Mouse (Mus musculus): Measurements from ENCODE around the gene Pgm5. TPM values are rescaled to one million over a fixed set of nuclear protein-coding genes. Genes with fewer than 3 reads are reported as not detected.
"Not testable (repeated sequence)": the region's sequence is repeated elsewhere in the genome, so short reads cannot be mapped to it uniquely, and the experiment has no call there.

Gene Pgm5
- polyA plus RNA-seq, 1 experiment from 2014 or later: 7.8 TPM

- Histone ChIP-seq H3K4me2 (ENCODE audit: low read length) (peak overlapping the region; percentile 17; the same call in 1 of the 2 replicates), H3K27me3 (ENCODE audit: control insufficient read depth, insufficient read depth, low read length) (peaks cover 3% of the 10 kb centered on the region; the same call in 1 of the 2 replicates), H3K4me1 (ENCODE audit: control insufficient read depth in 2 of 2, insufficient read depth in 2 of 2, low read length in 2 of 2) (peaks cover 3 to 6% of the 10 kb centered on the region in 2 experiments; a peak in 2 of 4 replicates), H3K36me3 (ENCODE audit: control insufficient read depth, insufficient read depth, low read length) (no peaks in the 10 kb centered on the region), H3K27ac (replicated peaks in 1 of 2; ENCODE audit: control insufficient read depth in 1 of 2, insufficient read depth in 1 of 2, low read depth in 2 of 2, low read length in 2 of 2) (no peak overlapping the region), H3K9me3 (ENCODE audit: control insufficient read depth, low read length) (no peaks in the 10 kb centered on the region), H3K9ac (ENCODE audit: low read length) (no peak overlapping the region), H3K4me3 (ENCODE audit: control insufficient read depth in 1 of 2, insufficient read depth in 1 of 2, low read depth in 1 of 2, low read length in 2 of 2) (no peak overlapping the region)
- ATAC-seq (ENCODE audit: insufficient number of reproducible peaks, insufficient read depth, low FRiP score, low read depth): no peak
- 5% methylated on average over 5 of the region's 5 CpGs for whole genome bisulfite sequencing
Observed at GRCm38 (mm10) chr19:24885504-24885903, 23.8 kb upstream of the Pgm5 start.

GRCm38 (mm10) chr19:24881237-24881636 lies 19.6 kb upstream of the Pgm5 start:
- H3K9ac ChIP-seq (ENCODE audit: low read length): no peak overlapping the region

GRCm38 (mm10) chr19:24875129-24875870 lies 13.6 kb upstream of the Pgm5 start, which contains the start of gene Gm10053:
Gm10053 (plus strand) TSS chr19:24875686.
- H3K4me1 ChIP-seq (ENCODE audit: control insufficient read depth in 2 of 2, insufficient read depth in 2 of 2, low read length in 2 of 2); H3K9me3 ChIP-seq (ENCODE audit: control insufficient read depth, low read length); H3K27ac ChIP-seq (replicated peaks in 1 of 2; ENCODE audit: control insufficient read depth in 1 of 2, insufficient read depth in 1 of 2, low read depth in 2 of 2, low read length in 2 of 2); H3K9ac ChIP-seq (ENCODE audit: low read length); H3K4me2 ChIP-seq (ENCODE audit: low read length); ATAC-seq (ENCODE audit: insufficient number of reproducible peaks, insufficient read depth, low FRiP score, low read depth); H3K4me3 ChIP-seq (ENCODE audit: control insufficient read depth in 1 of 2, insufficient read depth in 1 of 2, low read depth in 1 of 2, low read length in 2 of 2); H3K27me3 ChIP-seq (ENCODE audit: control insufficient read depth, insufficient read depth, low read length); H3K36me3 ChIP-seq (ENCODE audit: control insufficient read depth, insufficient read depth, low read length): not testable (repeated sequence)
- WGBS: 70% methylated on average over 23 of the region's 26 CpGs

More at GRCm38 (mm10) chr19:24881237-24881636, 19.6 kb upstream of the Pgm5 start:
- 54% methylated on average over 4 of the region's 4 CpGs for WGBS
- 0 out of 2 replicates have a peak, but pooled peaks cover 3% of the 10 kb centered on the region for H3K27me3 ChIP-seq (ENCODE audit: control insufficient read depth, insufficient read depth, low read length)
- H3K4me2 ChIP-seq (ENCODE audit: low read length): no peak overlapping the region
- ATAC-seq (ENCODE audit: insufficient number of reproducible peaks, insufficient read depth, low FRiP score, low read depth): no peak
- H3K4me3 ChIP-seq (ENCODE audit: control insufficient read depth in 1 of 2, insufficient read depth in 1 of 2, low read depth in 1 of 2, low read length in 2 of 2): no peak overlapping the region
- H3K36me3 ChIP-seq (ENCODE audit: control insufficient read depth, insufficient read depth, low read length): no peaks in the 10 kb centered on the region
- H3K9me3 ChIP-seq (ENCODE audit: control insufficient read depth, low read length): peaks cover 6% of the 10 kb centered on the region; the same call in 1 of the 2 replicates
- no peak overlapping the region for H3K27ac ChIP-seq (replicated peaks in 1 of 2; ENCODE audit: control insufficient read depth in 1 of 2, insufficient read depth in 1 of 2, low read depth in 2 of 2, low read length in 2 of 2)
- H3K4me1 ChIP-seq (ENCODE audit: control insufficient read depth in 2 of 2, insufficient read depth in 2 of 2, low read length in 2 of 2): peaks cover 6% of the 10 kb centered on the region in 2 experiments; a peak in 2 of 4 replicates

- H3K4me2 ChIP-seq (ENCODE audit: low read length): no peak overlapping the region
- H3K27me3 ChIP-seq (ENCODE audit: control insufficient read depth, insufficient read depth, low read length): 0 out of 2 replicates have a peak, but pooled peaks cover 3% of the 10 kb centered on the region
- no peaks in the 10 kb centered on the region for H3K36me3 ChIP-seq (ENCODE audit: control insufficient read depth, insufficient read depth, low read length)
- no peak overlapping the region for H3K9ac ChIP-seq (ENCODE audit: low read length)
- H3K27ac ChIP-seq (replicated peaks in 1 of 2; ENCODE audit: control insufficient read depth in 1 of 2, insufficient read depth in 1 of 2, low read depth in 2 of 2, low read length in 2 of 2): no peak overlapping the region
- H3K9me3 ChIP-seq (ENCODE audit: control insufficient read depth, low read length): peaks cover 6% of the 10 kb centered on the region; the same call in 1 of the 2 replicates
- ATAC-seq (ENCODE audit: insufficient number of reproducible peaks, insufficient read depth, low FRiP score, low read depth): no peak
- H3K4me3 ChIP-seq (ENCODE audit: control insufficient read depth in 1 of 2, insufficient read depth in 1 of 2, low read depth in 1 of 2, low read length in 2 of 2): no peak overlapping the region
- WGBS: 22% methylated on average over 2 of the region's 2 CpGs
- peaks cover 0 to 3% of the 10 kb centered on the region in 2 experiments; a peak in 2 of 4 replicates for H3K4me1 ChIP-seq (ENCODE audit: control insufficient read depth in 2 of 2, insufficient read depth in 2 of 2, low read length in 2 of 2)
Observed at GRCm38 (mm10) chr19:24873873-24874272, 12.2 kb upstream of the Pgm5 start.

GRCm38 (mm10) chr19:24871037-24871635 lies 9.5 kb upstream of the Pgm5 start:
- no peak for ATAC-seq (ENCODE audit: insufficient number of reproducible peaks, insufficient read depth, low FRiP score, low read depth)
- H3K27me3 ChIP-seq (ENCODE audit: control insufficient read depth, insufficient read depth, low read length): 0 out of 2 replicates have a peak, but pooled peaks cover 3% of the 10 kb centered on the region

GRCm38 (mm10) chr19:24865436-24865835 lies 3.8 kb upstream of the Pgm5 start:
- Histone ChIP-seq H3K27ac (replicated peaks in 1 of 2; ENCODE audit: control insufficient read depth in 1 of 2, insufficient read depth in 1 of 2, low read depth in 2 of 2, low read length in 2 of 2) (no peak overlapping the region), H3K4me1 (ENCODE audit: control insufficient read depth in 2 of 2, insufficient read depth in 2 of 2, low read length in 2 of 2) (peaks cover 9 to 14% of the 10 kb centered on the region in 2 experiments), H3K27me3 (ENCODE audit: control insufficient read depth, insufficient read depth, low read length) (no peaks in the 10 kb centered on the region), H3K9me3 (ENCODE audit: control insufficient read depth, low read length) (no peaks in the 10 kb centered on the region), H3K9ac (ENCODE audit: low read length) (no peak overlapping the region), H3K4me2 (ENCODE audit: low read length) (no peak overlapping the region), H3K36me3 (ENCODE audit: control insufficient read depth, insufficient read depth, low read length) (no peaks in the 10 kb centered on the region), H3K4me3 (ENCODE audit: control insufficient read depth in 1 of 2, insufficient read depth in 1 of 2, low read depth in 1 of 2, low read length in 2 of 2) (no peak overlapping the region)
- ATAC-seq (ENCODE audit: insufficient number of reproducible peaks, insufficient read depth, low FRiP score, low read depth): no peak
- WGBS: 76% methylated on average over 9 of the region's 9 CpGs

More at GRCm38 (mm10) chr19:24871037-24871635, 9.5 kb upstream of the Pgm5 start:
- Histone ChIP-seq H3K27ac (replicated peaks in 1 of 2; ENCODE audit: control insufficient read depth in 1 of 2, insufficient read depth in 1 of 2, low read depth in 2 of 2, low read length in 2 of 2) (no peak overlapping the region), H3K36me3 (ENCODE audit: control insufficient read depth, insufficient read depth, low read length) (no peaks in the 10 kb centered on the region), H3K4me2 (ENCODE audit: low read length) (peak overlapping the region; percentile 68), H3K4me1 (ENCODE audit: control insufficient read depth in 2 of 2, insufficient read depth in 2 of 2, low read length in 2 of 2) (no peaks in the 10 kb centered on the region; a peak in 1 of 4 replicates), H3K9me3 (ENCODE audit: control insufficient read depth, low read length) (no peaks in the 10 kb centered on the region), H3K4me3 (ENCODE audit: control insufficient read depth in 1 of 2, insufficient read depth in 1 of 2, low read depth in 1 of 2, low read length in 2 of 2) (peak overlapping the region; percentile 37 to 42), H3K9ac (ENCODE audit: low read length) (peak overlapping the region; percentile 32; the same call in 1 of the 2 replicates)
- WGBS: 15% methylated on average over 18 of the region's 18 CpGs

- peaks cover 14 to 21% of the 10 kb centered on the region in 2 experiments for H3K4me1 ChIP-seq (ENCODE audit: control insufficient read depth in 2 of 2, insufficient read depth in 2 of 2, low read length in 2 of 2)
- peak overlapping the region; percentile 87 for H3K9ac ChIP-seq (ENCODE audit: low read length)
- WGBS: 12% methylated on average over 13 of the region's 13 CpGs
- peak overlapping the region; percentile 59 to 79 for H3K4me3 ChIP-seq (ENCODE audit: control insufficient read depth in 1 of 2, insufficient read depth in 1 of 2, low read depth in 1 of 2, low read length in 2 of 2)
- peak overlapping the region; percentile 78 for H3K4me2 ChIP-seq (ENCODE audit: low read length)
- no peaks in the 10 kb centered on the region for H3K36me3 ChIP-seq (ENCODE audit: control insufficient read depth, insufficient read depth, low read length)
- no peaks in the 10 kb centered on the region for H3K27me3 ChIP-seq (ENCODE audit: control insufficient read depth, insufficient read depth, low read length)
- no peaks in the 10 kb centered on the region for H3K9me3 ChIP-seq (ENCODE audit: control insufficient read depth, low read length)
- ATAC-seq (ENCODE audit: insufficient number of reproducible peaks, insufficient read depth, low FRiP score, low read depth): peak; percentile 36
- H3K27ac ChIP-seq (replicated peaks in 1 of 2; ENCODE audit: control insufficient read depth in 1 of 2, insufficient read depth in 1 of 2, low read depth in 2 of 2, low read length in 2 of 2): peak overlapping the region; percentile 95 to 96
Observed at GRCm38 (mm10) chr19:24861276-24861611, 411 bp downstream of the Pgm5 start.

Data from heart, embryonic 14.5 days (tissue).